Mouse (Mus musculus) lung, embryonic 16.5 days (tissue): ENCODE data around the gene Phf23. TPM values are rescaled to one million over a fixed set of nuclear protein-coding genes. Genes with fewer than 3 reads are reported as not detected.

ENCODE experiments used
- ATAC-seq: fragments of 200-750 bp; cut with Nextera tagmentation; 2 replicates; pipeline ENCODE4 v1.8.0; 2017; ENCODE audit warnings: low read depth, mild to moderate bottlenecking, moderate library complexity
- H3K27ac ChIP-seq: fragments of 300-500 bp; sonication (generic); 2 replicates; pipeline ENCODE4 v1.5.1; 2014; ENCODE audit warnings: mild to moderate bottlenecking, control low read depth, low read length
- H3K27me3 ChIP-seq: fragments of 300-500 bp; sonication (generic); 2 replicates; pipeline ENCODE4 v1.6.1; 2014; ENCODE audit warnings: low read depth, low read length, mixed read lengths; ENCODE audit not compliant: control insufficient read depth, insufficient read depth
- H3K36me3 ChIP-seq: fragments of 300-500 bp; sonication (generic); 2 replicates; pipeline ENCODE4 v1.6.1; 2014; ENCODE audit warnings: low read length; ENCODE audit not compliant: control insufficient read depth, insufficient read depth
- H3K4me1 ChIP-seq: fragments of 300-500 bp; sonication (generic); replicated peaks from 2 replicates; pipeline ENCODE4 v1.6.1; 2014; ENCODE audit warnings: low read length, mixed read lengths; ENCODE audit not compliant: control insufficient read depth, insufficient read depth
- H3K4me2 ChIP-seq: fragments of 300-500 bp; sonication (generic); 2 replicates; pipeline ENCODE4 v1.6.1; 2014; ENCODE audit warnings: low read depth, low read length, control low read depth
- H3K4me3 ChIP-seq: fragments of 300-500 bp; sonication (generic); 2 replicates; pipeline ENCODE4 v1.5.1; 2014; ENCODE audit warnings: mild to moderate bottlenecking, low read length, control low read depth
- H3K9ac ChIP-seq: fragments of 300-500 bp; sonication (generic); 2 replicates; pipeline ENCODE4 v1.6.1; 2014; ENCODE audit warnings: low read length, control low read depth
- H3K9me3 ChIP-seq: fragments of 300-500 bp; sonication (generic); 2 replicates; pipeline ENCODE4 v1.6.1; 2016; ENCODE audit warnings: low read length; ENCODE audit not compliant: control insufficient read depth
- WGBS: fragments of 180-500 bp; shearing (Covaris S2); extraction: QIAGEN DNeasy Blood & Tissue Kit; methylation state at CpG from one replicate; pipeline ENCODE4 v1.1.7; 2014; 5-methylcytosine and 5-hydroxymethylcytosine counted together
- polyA plus RNA-seq: library from polyadenylated mRNA; unstranded; fragments of >200 nt; fragmentation: Nextera tagmentation; extraction: Ambion mirVana; gene quantifications from 2 replicates; pipeline ENCODE4 v1.2.1, GENCODE M21; 2015

Phf23 gene
- polyA plus RNA-seq = 58.1 and 59.5 TPM in 2 replicates

DNA sequence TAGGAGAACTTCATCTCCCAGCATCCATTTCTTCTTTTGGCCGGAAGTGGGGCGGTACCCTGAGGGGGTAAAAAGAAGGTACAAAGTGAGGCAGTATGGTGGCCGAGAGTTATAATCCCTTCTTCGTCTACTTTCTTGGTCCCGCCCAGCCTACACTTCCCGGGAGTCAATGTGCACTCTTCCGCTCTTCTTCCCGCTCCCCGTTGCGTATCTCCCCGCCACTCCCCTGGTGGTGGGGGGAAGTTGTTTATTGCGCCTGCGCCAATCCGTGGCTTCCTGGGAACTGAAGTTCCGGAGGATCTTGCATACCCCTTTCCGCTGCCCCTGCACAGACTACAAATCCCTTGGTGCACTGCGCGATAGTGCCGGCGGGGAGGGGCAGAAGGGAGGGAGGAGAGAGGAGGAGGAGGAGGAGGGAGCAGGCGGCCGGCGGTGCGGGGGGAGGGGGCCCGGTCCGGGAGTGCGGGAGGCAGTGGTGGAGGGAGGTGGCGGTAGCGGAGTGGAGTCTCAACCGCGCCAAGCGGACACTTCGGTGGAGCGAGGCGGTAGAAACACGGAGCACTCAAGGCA is at the start of gene Phf23:
TSS of gene Phf23 (plus strand) at position 387 of the 570 bp plus-strand sequence.
- peak; percentile 80 for ATAC-seq
- under 1% methylated on average over 36 of the region's 36 CpGs for WGBS

GRCm38 (mm10) chr11:69945997-69946891 is 49.3 kb upstream of the Phf23 start:
- no peak overlapping the region for H3K27ac ChIP-seq
- 0 out of 2 replicates have a peak, but pooled peaks cover 2% of the 10 kb centered on the region for H3K36me3 ChIP-seq
- H3K27me3 ChIP-seq = no peaks in the 10 kb centered on the region
- H3K4me2 ChIP-seq = peak overlapping the region; percentile 80; the same call in 1 of the 2 replicates
- H3K9me3 ChIP-seq = no peaks in the 10 kb centered on the region
- WGBS = 84% methylated on average over 18 of the region's 18 CpGs
- no peak for ATAC-seq
- H3K4me3 ChIP-seq = no peak overlapping the region
- peaks cover 19% of the 10 kb centered on the region for H3K4me1 ChIP-seq
- no peak overlapping the region for H3K9ac ChIP-seq

More for the DNA sequence above, at the start of gene Phf23:
- Histone ChIP-seq H3K27ac (peak within 1 kb of the TSS; percentile 99), H3K27me3 (no peaks in the 10 kb centered on the region), H3K9me3 (no peaks in the 10 kb centered on the region), H3K9ac (peak within 1 kb of the TSS; percentile 99), H3K4me3 (peak within 1 kb of the TSS; percentile 100), H3K4me2 (peak within 1 kb of the TSS; percentile 59), H3K36me3 (peaks cover 37% of the 10 kb centered on the region), H3K4me1 (peaks cover 20% of the 10 kb centered on the region)

DNA sequence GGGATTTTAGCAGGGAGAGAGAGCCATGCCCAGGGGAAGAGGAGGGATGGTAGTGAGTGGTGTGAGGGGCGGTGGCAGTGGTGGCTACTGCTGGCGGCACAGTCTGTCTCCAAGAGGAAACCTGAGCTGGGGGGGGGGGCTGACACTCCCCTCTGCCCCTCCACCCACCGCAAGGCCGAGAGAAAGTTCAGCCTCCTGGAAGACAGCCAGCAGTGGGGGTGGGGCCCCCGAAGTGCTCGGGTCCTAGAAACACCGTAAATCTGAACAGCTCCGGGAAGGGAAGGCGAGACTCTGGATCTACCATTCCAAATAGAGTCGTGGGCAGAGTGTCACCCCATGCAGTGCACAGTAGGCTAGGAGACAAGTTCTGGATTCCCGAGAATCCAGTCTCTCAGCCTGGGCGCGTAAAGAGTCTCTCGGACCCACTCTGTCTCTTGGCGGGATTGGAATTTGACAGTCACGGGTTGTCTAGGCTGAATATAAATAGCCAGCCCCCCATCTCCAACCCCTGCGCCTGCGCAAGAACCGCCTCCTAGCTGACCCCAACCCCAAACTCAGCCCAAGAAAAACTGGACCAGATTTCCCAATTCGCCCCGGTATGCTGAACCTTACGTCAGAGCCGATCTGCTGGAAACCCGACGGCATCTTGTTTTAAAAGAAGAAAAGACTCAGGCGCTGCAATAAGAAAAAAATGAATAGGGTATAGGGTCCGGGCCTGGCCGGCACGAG is 48.1 kb upstream of the Phf23 start:
- H3K9me3 ChIP-seq = no peaks in the 10 kb centered on the region

GRCm38 (mm10) chr11:69948066-69948762 is 47.4 kb upstream of the Phf23 start, which contains the start of gene Slc2a4:
Gene Slc2a4, minus strand, starts transcription at chr11:69948188.
- Histone ChIP-seq H3K27me3 (no peaks in the 10 kb centered on the region), H3K9me3 (no peaks in the 10 kb centered on the region), H3K4me3 (peak within 1 kb of the TSS; percentile 61), H3K4me1 (peaks cover 19% of the 10 kb centered on the region), H3K4me2 (peak within 1 kb of the TSS; percentile 80), H3K27ac (peak within 1 kb of the TSS; percentile 87), H3K36me3 (0 out of 2 replicates have a peak, but pooled peaks cover 2% of the 10 kb centered on the region), H3K9ac (peak within 1 kb of the TSS; percentile 66)
- WGBS = under 1% methylated on average over 34 of the region's 34 CpGs
- ATAC-seq = peak; percentile 96

More for the DNA sequence above, 48.1 kb upstream of the Phf23 start:
- H3K4me2 ChIP-seq = peak overlapping the region; percentile 80
- H3K9ac ChIP-seq = peak overlapping the region; percentile 66
- peak overlapping the region; percentile 61 for H3K4me3 ChIP-seq
- H3K36me3 ChIP-seq = 0 out of 2 replicates have a peak, but pooled peaks cover 2% of the 10 kb centered on the region
- peak; percentile 59 for ATAC-seq
- WGBS = under 1% methylated on average over 29 of the region's 29 CpGs
- H3K4me1 ChIP-seq = peaks cover 19% of the 10 kb centered on the region
- H3K27ac ChIP-seq = peak overlapping the region; percentile 87
- no peaks in the 10 kb centered on the region for H3K27me3 ChIP-seq

- peak overlapping the region; percentile 66 for H3K9ac ChIP-seq
- peak overlapping the region; percentile 80 for H3K4me2 ChIP-seq
These were observed 46.8 kb upstream of the Phf23 start for GRCm38 (mm10) chr11:69948763-69949150.

GRCm38 (mm10) chr11:69950807-69951459 is 44.6 kb upstream of the Phf23 start:
- no peak for ATAC-seq
- Histone ChIP-seq H3K4me3 (no peak overlapping the region), H3K27ac (no peak overlapping the region), H3K36me3 (no peaks in the 10 kb centered on the region), H3K9ac (no peak overlapping the region), H3K27me3 (no peaks in the 10 kb centered on the region), H3K9me3 (no peaks in the 10 kb centered on the region), H3K4me1 (peaks cover 19% of the 10 kb centered on the region), H3K4me2 (no peak overlapping the region)
- WGBS = 39% methylated on average over 4 of the region's 4 CpGs

More at GRCm38 (mm10) chr11:69948763-69949150, 46.8 kb upstream of the Phf23 start:
- Histone ChIP-seq H3K4me1 (peaks cover 19% of the 10 kb centered on the region), H3K36me3 (0 out of 2 replicates have a peak, but pooled peaks cover 2% of the 10 kb centered on the region), H3K27ac (peak overlapping the region; percentile 83), H3K27me3 (no peaks in the 10 kb centered on the region), H3K4me3 (peak overlapping the region; percentile 61), H3K9me3 (no peaks in the 10 kb centered on the region)
- WGBS = under 1% methylated on average over 14 of the region's 14 CpGs
- ATAC-seq = peak; percentile 63

GRCm38 (mm10) chr11:69952274-69952673 is 43.3 kb upstream of the Phf23 start:
- ATAC-seq = no peak
- Histone ChIP-seq H3K4me1 (peaks cover 16% of the 10 kb centered on the region), H3K9me3 (no peaks in the 10 kb centered on the region), H3K9ac (no peak overlapping the region), H3K36me3 (no peaks in the 10 kb centered on the region), H3K27me3 (no peaks in the 10 kb centered on the region), H3K4me3 (no peak overlapping the region), H3K4me2 (no peak overlapping the region), H3K27ac (no peak overlapping the region)
- whole genome bisulfite sequencing = 36% methylated on average over 1 of the region's 1 CpGs

GRCm38 (mm10) chr11:69953267-69953915 is 42.2 kb upstream of the Phf23 start:
- 31% methylated on average over 11 of the region's 11 CpGs for WGBS
- Histone ChIP-seq H3K27ac (no peak overlapping the region), H3K4me2 (no peak overlapping the region), H3K9ac (0 out of 2 replicates have a peak overlapping the region, but pooled peaks have one; percentile 8), H3K4me1 (peaks cover 6% of the 10 kb centered on the region), H3K36me3 (no peaks in the 10 kb centered on the region), H3K27me3 (no peaks in the 10 kb centered on the region), H3K4me3 (no peak overlapping the region), H3K9me3 (no peaks in the 10 kb centered on the region)
- no peak for ATAC-seq
